Mouse (Mus musculus): Measurements from ENCODE around the gene Abhd16b. TPM values are rescaled to one million over a fixed set of nuclear protein-coding genes. Genes with fewer than 3 reads are reported as not detected.

Abhd16b gene
- polyA plus RNA-seq (2017; shearing (Covaris generic)), result 1 to 10 TPM in 1 of 2 experiments, under 1 TPM in 1; 0.66 to 2.1 TPM

GRCm38 (mm10) chr2:181493156-181493927 is at the start of gene Abhd16b:
TSS of gene Abhd16b (plus strand) at chr2:181493206.

GRCm38 (mm10) chr2:181459153-181459672 is 33.8 kb upstream of the Abhd16b start, which contains the start of gene Zbtb46:
TSS of gene Zbtb46 (minus strand) at chr2:181459426.

GRCm38 (mm10) chr2:181496831-181497547 is 4.0 kb downstream of the Abhd16b start, which contains the start of gene Tpd52l2:
TSS of gene Tpd52l2 (plus strand) at chr2:181497142.

GRCm38 (mm10) chr2:181520118-181520935 is 27.3 kb downstream of the Abhd16b start, which contains the start of gene Dnajc5:
TSS of gene Dnajc5 (plus strand) at chr2:181520485.

Other genes starting within 250 kb of the Abhd16b start
- gene Gmeb2, start 205.2 kb upstream of the Abhd16b start, polyA plus RNA-seq (2017; shearing (Covaris generic)), result 10 to 100 TPM; 22.3 to 23.6 TPM
- gene Stmn3, start 178.7 kb upstream of the Abhd16b start, polyA plus RNA-seq (2017; shearing (Covaris generic)), result under 1 TPM in 1 of 2 experiments, not detected in 1; 0.92 TPM
- gene Rtel1, start 173.5 kb upstream of the Abhd16b start, polyA plus RNA-seq (2017; shearing (Covaris generic)), result 10 to 100 TPM; 48.9 to 77.1 TPM
- gene Zgpat, start 128.3 kb upstream of the Abhd16b start, polyA plus RNA-seq (2017; shearing (Covaris generic)), result 100 to 1,000 TPM in 1 of 2 experiments, 10 to 100 TPM in 1; 85.3 to 107 TPM
- gene Arfrp1, start 127.8 kb upstream of the Abhd16b start, polyA plus RNA-seq (2017; shearing (Covaris generic)), result 100 to 1,000 TPM; 135 to 144 TPM
- 100 to 1,000 TPM; 317 TPM for gene Lime1, start 113.1 kb upstream of the Abhd16b start, polyA plus RNA-seq (2017; shearing (Covaris generic))
- 1 to 10 TPM; 2.1 to 2.2 TPM for gene Zbtb46, start 33.8 kb upstream of the Abhd16b start, polyA plus RNA-seq (2017; shearing (Covaris generic))
- 10 to 100 TPM; 79.6 to 96.6 TPM for gene Tpd52l2, start 3.9 kb downstream of the Abhd16b start, polyA plus RNA-seq (2017; shearing (Covaris generic))
- gene Dnajc5, start 27.3 kb downstream of the Abhd16b start, polyA plus RNA-seq (2017; shearing (Covaris generic)), result 100 to 1,000 TPM in 1 of 2 experiments, 10 to 100 TPM in 1; 94.2 to 122 TPM
- gene Uckl1, start 91.7 kb downstream of the Abhd16b start, polyA plus RNA-seq (2017; shearing (Covaris generic)), result 100 to 1,000 TPM; 197 to 240 TPM
- gene Prpf6, start 98.7 kb downstream of the Abhd16b start, polyA plus RNA-seq (2017; shearing (Covaris generic)), result 100 to 1,000 TPM in 1 of 2 experiments, 10 to 100 TPM in 1; 85.7 to 111 TPM
- 10 to 100 TPM; 23.9 to 37.2 TPM for gene Zfp512b, start 99.6 kb downstream of the Abhd16b start, polyA plus RNA-seq (2017; shearing (Covaris generic))
- 10 to 100 TPM; 33.2 to 43.9 TPM for gene Samd10, start 106.0 kb downstream of the Abhd16b start, polyA plus RNA-seq (2017; shearing (Covaris generic))
- gene Gm29797, start 163.8 kb downstream of the Abhd16b start, polyA plus RNA-seq (2017; shearing (Covaris generic)), result not detected
- gene Sox18, start 178.4 kb downstream of the Abhd16b start, polyA plus RNA-seq (2017; shearing (Covaris generic)), result 1 to 10 TPM in 1 of 2 experiments, not detected in 1; 1.5 TPM
- gene Tcea2, start 187.1 kb downstream of the Abhd16b start, polyA plus RNA-seq (2017; shearing (Covaris generic)), result 10 to 100 TPM; 20.4 to 20.6 TPM
- 100 to 1,000 TPM; 186 to 225 TPM for gene Rgs19, start 200.8 kb downstream of the Abhd16b start, polyA plus RNA-seq (2017; shearing (Covaris generic))
- not detected for gene Lkaaear1, start 205.2 kb downstream of the Abhd16b start, polyA plus RNA-seq (2017; shearing (Covaris generic))
- gene Oprl1, start 221.8 kb downstream of the Abhd16b start, polyA plus RNA-seq (2017; shearing (Covaris generic)), result not detected